Comparison of ENCODE assay signal across 12 mouse cellular contexts in genomic region chr16:44210156-44211053, GRCm38 (mm10). TPM values are rescaled to one million over a fixed set of nuclear protein-coding genes. Genes with fewer than 3 reads are reported as not detected.
DNase-seq lines count a peak whose midpoint lies in the region; ATAC-seq and TF ChIP-seq lines count a peak whose summit lies in the region.
"Had no signal": no experiment of that assay in that cellular context is flagged by ENCODE, and none has a peak within 500 bp of the region (broad histone marks: within the 10 kb centered on the region; RNA-seq: fewer than 3 reads in every experiment).

No protein-coding gene starts in this region.

- no peak overlapping the region for H3K4me2 ChIP-seq in kidney, embryonic 15.5 days
- H3K4me2 ChIP-seq in CH12.LX (ENCODE audit: insufficient read depth, low read depth, poor library complexity, severe bottlenecking) = no peak overlapping the region
- peak overlapping the region; percentile 31 for H3K4me2 ChIP-seq in liver, embryonic 13.5 days

- no peak for TF ChIP-seq POLR2A in CH12.LX (IDR thresholded peaks at IDR 0.05; ENCODE audit: low read depth, low read length)

- no peaks in the 10 kb centered on the region for H3K27me3 ChIP-seq in kidney, embryonic 15.5 days
- H3K27me3 ChIP-seq in CH12.LX (replicated peaks) = no peaks in the 10 kb centered on the region
- H3K27me3 ChIP-seq in liver, embryonic 13.5 days = no peaks in the 10 kb centered on the region

- no peak overlapping the region for H3K4me3 ChIP-seq in kidney, embryonic 15.5 days (replicated peaks)
- H3K4me3 ChIP-seq in CH12.LX (replicated peaks in 1 of 3; ENCODE audit: low read depth in 2 of 3, low read length in 2 of 3, poor library complexity in 1 of 3) = no peak overlapping the region
- H3K4me3 ChIP-seq in liver, embryonic 13.5 days (replicated peaks) = no peak overlapping the region
- H3K4me3 ChIP-seq: erythroblast, embryonic 14.5 days had no signal

- peaks cover 84% of the 10 kb centered on the region for H3K36me3 ChIP-seq in kidney, embryonic 15.5 days
- H3K36me3 ChIP-seq in CH12.LX (replicated peaks in 1 of 2; ENCODE audit: control insufficient read depth in 1 of 2, insufficient read depth in 1 of 2, low read length in 1 of 2) = peaks cover 11 to 68% of the 10 kb centered on the region in 2 experiments
- H3K36me3 ChIP-seq in liver, embryonic 13.5 days = peaks cover 69% of the 10 kb centered on the region

- no peaks in the 10 kb centered on the region for H3K79me2 ChIP-seq in CH12.LX (replicated peaks; ENCODE audit: control insufficient read depth, extremely low read depth, insufficient read depth, poor library complexity, severe bottlenecking)

- WGBS in kidney, embryonic 15.5 days = 69% methylated on average over 10 of the region's 10 CpGs
- WGBS in liver, embryonic 13.5 days (ENCODE audit: insufficient replicate concordance) = 40% methylated on average over 10 of the region's 10 CpGs

- dilution Hi-C loops in CH12.LX (cut with MboI; ENCODE audit: extremely low pct_ligation_motif_present, extremely low pct_unique_long_range_greater_than_20kb, low sequenced_read_pairs) = no loop called here

- peak; percentile 40; the same call in 1 of the 2 replicates for TF ChIP-seq EP300 in CH12.LX (IDR thresholded peaks at IDR 0.05; ENCODE audit: low read length)

- TF ChIP-seq RAD21 in CH12.LX (IDR thresholded peaks at IDR 0.05; ENCODE audit: low read depth, low read length) = no peak; the same call in 1 of the 2 replicates

- 0 out of 2 replicates have a peak, but pooled peaks cover 2% of the 10 kb centered on the region for H3K4me1 ChIP-seq in kidney, embryonic 15.5 days
- H3K4me1 ChIP-seq in CH12.LX (ENCODE audit: control insufficient read depth in 1 of 2, insufficient read depth in 2 of 2) = peaks cover 0 to 24% of the 10 kb centered on the region in 2 experiments; a peak in 2 of 4 replicates
- peaks cover 22% of the 10 kb centered on the region for H3K4me1 ChIP-seq in liver, embryonic 13.5 days (replicated peaks)

- TF ChIP-seq CTCF in CH12.LX (conservative IDR thresholded peaks at IDR 0.05 in 1 of 2, IDR thresholded peaks at IDR 0.05 in 1 of 2; ENCODE audit: low read depth in 2 of 2, low read length in 2 of 2) = no peak; a peak in 1 of 4 replicates

- no peak overlapping the region for H3K27ac ChIP-seq in kidney, embryonic 15.5 days
- H3K27ac ChIP-seq in CH12.LX (ENCODE audit: insufficient read depth, low read depth) = no peak overlapping the region
- H3K27ac ChIP-seq in liver, embryonic 13.5 days = peak overlapping the region; percentile 54

- in situ Hi-C loops in CH12.LX (cut with MboI; ENCODE audit: low pct_ligation_motif_present, low pct_unique_long_range_greater_than_20kb, low sequenced_read_pairs) = no loop called here

- no peaks in the 10 kb centered on the region for H3K9me3 ChIP-seq in kidney, embryonic 15.5 days (replicated peaks)
- H3K9me3 ChIP-seq in CH12.LX (replicated peaks; ENCODE audit: low read length) = no peaks in the 10 kb centered on the region
- no peaks in the 10 kb centered on the region for H3K9me3 ChIP-seq in liver, embryonic 13.5 days (replicated peaks)

- ATAC-seq in kidney, embryonic 15.5 days (replicated peaks; ENCODE audit: low FRiP score) = peak; percentile 87
- peak; percentile 89 for ATAC-seq in liver, embryonic 13.5 days (ENCODE audit: low read depth)

- H3K9ac ChIP-seq in kidney, embryonic 15.5 days = no peak overlapping the region
- no peak overlapping the region for H3K9ac ChIP-seq in CH12.LX (ENCODE audit: insufficient read depth, low read depth)
- H3K9ac ChIP-seq in liver, embryonic 13.5 days = peak overlapping the region; percentile 26

- DNase-seq in kidney, adult 9 months = no peak
- peak; percentile 66 for DNase-seq in CH12.LX (ENCODE audit: extremely low read depth)
- peak; percentile 69 for DNase-seq in brain, adult 2 months (ENCODE audit: low read depth, low spot score)
- peak; percentile 41 for DNase-seq in liver, embryonic 13.5 days
- no peak for DNase-seq in urinary bladder, postnatal 25 days (ENCODE audit: low spot score)
- DNase-seq in right cerebral cortex, postnatal 4 days = no peak
- no peak for DNase-seq in heart, adult 18-20 months
- DNase-seq: adrenal gland, postnatal 36 days; layer of hippocampus, adult 9-11 months; left cerebral cortex, postnatal 4 days had no signal

TF ChIP-seq in CH12.LX, 34 proteins besides CTCF, POLR2A, EP300 and RAD21:
- no peak for TF ChIP-seq ETS1 (conservative IDR thresholded peaks at IDR 0.05; ENCODE audit: low read depth, low read length)
- no peak for TF ChIP-seq USF2 (conservative IDR thresholded peaks at IDR 0.05; ENCODE audit: low read depth, low read length)
- TF ChIP-seq E2F4 (IDR thresholded peaks at IDR 0.05; ENCODE audit: insufficient replicate concordance, low read depth, low read length) = no peak
- TF ChIP-seq ZC3H11A (IDR thresholded peaks at IDR 0.05; ENCODE audit: low read depth, low read length) = no peak
- TF ChIP-seq IRF4 (IDR thresholded peaks at IDR 0.05; ENCODE audit: low read depth, low read length) = 0 out of 2 replicates have a peak, but pooled peaks have one; percentile 11
- no peak for TF ChIP-seq ZKSCAN1 (IDR thresholded peaks at IDR 0.05; ENCODE audit: borderline replicate concordance, low read depth, low read length)
TF ChIP-seq in CH12.LX: peak in this region for 1.

RNA-seq across cellular contexts. Expression of gene Usf3, which starts 37.4 kb away (rescaled TPM):
- polyA plus RNA-seq in kidney, embryonic 15.5 days (2015; fragmentation: Nextera tagmentation; extraction: Ambion mirVana) = 3.0 and 3.3 TPM in 2 replicates
- total RNA-seq in CH12.LX (2012; rRNA removed) (4.8 and 5.2 TPM in 2 replicates), CH12.LX (2014; rRNA removed) (3.6 and 4.0 TPM in 2 replicates)
- polyA plus RNA-seq in CH12.LX (2012; ENCODE audit: insufficient read length, low read depth) = 5.0 and 8.5 TPM in 2 replicates
- polyA plus RNA-seq in liver, embryonic 13.5 days (2015; fragmentation: Nextera tagmentation; extraction: Ambion mirVana) = 1.7 and 1.9 TPM in 2 replicates
- total RNA-seq in heart, adult 18-20 months (2021) = 10 to 100 TPM; 15.9 to 16.6 TPM

Comparison
In these comparisons a context has a peak if more than half of its experiments do, and no peak if none do; other contexts are left out.
1. DNase-seq: peak in CH12.LX (single experiment), brain, adult 2 months (single experiment) and liver, embryonic 13.5 days (single experiment); none in kidney, adult 9 months (single experiment), urinary bladder, postnatal 25 days (single experiment), right cerebral cortex, postnatal 4 days (single experiment) and heart, adult 18-20 months (0 of 2).